Mouse (Mus musculus): Measurements from ENCODE around the gene P4ha3. TPM values are rescaled to one million over a fixed set of nuclear protein-coding genes. Genes with fewer than 3 reads are reported as not detected.

P4ha3 gene
- total RNA-seq (2014; rRNA removed) (not detected in 2 replicates), polyA plus RNA-seq (2012; rRNA removed) (0.10 TPM in 2 replicates)

DNA sequence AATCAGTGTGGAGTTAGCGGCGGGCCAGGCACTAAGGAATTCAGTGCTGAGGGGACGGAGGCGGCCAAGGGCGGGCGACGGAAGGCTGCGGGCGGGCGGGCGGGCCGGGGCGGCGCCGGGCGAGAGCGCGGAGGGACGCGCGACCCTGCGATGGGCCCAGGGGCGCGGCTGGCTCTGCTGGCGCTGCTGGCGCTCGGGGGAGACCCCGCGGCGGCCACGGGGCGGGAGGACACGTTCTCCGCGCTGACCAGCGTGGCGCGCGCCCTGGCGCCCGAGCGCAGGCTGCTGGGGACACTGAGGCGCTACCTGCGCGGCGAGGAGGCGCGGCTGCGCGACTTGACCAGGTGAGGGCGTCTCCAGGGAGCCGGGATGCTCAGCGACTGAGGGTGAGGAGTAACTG, at the start of gene P4ha3:
TSS of gene P4ha3 (plus strand) at position 138 of the 400 bp plus-strand sequence.
- no peaks in the 10 kb centered on the region for H3K4me1 ChIP-seq (ENCODE audit: control insufficient read depth, insufficient read depth, low read length)
- WGBS, result 4% methylated on average over 38 of the region's 53 CpGs
- H3K4me3 ChIP-seq (ENCODE audit: insufficient read depth, low read depth, low read length), result no peak within 1 kb of the TSS; the same call in 1 of the 2 replicates
- H3K27me3 ChIP-seq (ENCODE audit: control insufficient read depth, insufficient read depth, low read length), result peaks cover 10% of the 10 kb centered on the region
- H3K9ac ChIP-seq (ENCODE audit: low read depth, low read length), result no peak within 1 kb of the TSS; the same call in 1 of the 2 replicates
- H3K27ac ChIP-seq (replicated peaks; ENCODE audit: insufficient read depth, low read depth, low read length), result no peak within 1 kb of the TSS
- DNase-seq (ENCODE audit: extremely low read depth, low read depth, low spot score), result no peak
- H3K79me2 ChIP-seq (ENCODE audit: control insufficient read depth, insufficient read depth, low read length), result no peaks in the 10 kb centered on the region
- H3K36me3 ChIP-seq (ENCODE audit: control insufficient read depth, insufficient read depth, low read length), result no peaks in the 10 kb centered on the region
- TF ChIP-seq POLR2A (IDR thresholded peaks at IDR 0.05; ENCODE audit: extremely low read depth, insufficient read depth, low read length), result no peak
- TF ChIP-seq CTCF (IDR thresholded peaks at IDR 0.05; ENCODE audit: low read depth, low read length), result no peak

DNA sequence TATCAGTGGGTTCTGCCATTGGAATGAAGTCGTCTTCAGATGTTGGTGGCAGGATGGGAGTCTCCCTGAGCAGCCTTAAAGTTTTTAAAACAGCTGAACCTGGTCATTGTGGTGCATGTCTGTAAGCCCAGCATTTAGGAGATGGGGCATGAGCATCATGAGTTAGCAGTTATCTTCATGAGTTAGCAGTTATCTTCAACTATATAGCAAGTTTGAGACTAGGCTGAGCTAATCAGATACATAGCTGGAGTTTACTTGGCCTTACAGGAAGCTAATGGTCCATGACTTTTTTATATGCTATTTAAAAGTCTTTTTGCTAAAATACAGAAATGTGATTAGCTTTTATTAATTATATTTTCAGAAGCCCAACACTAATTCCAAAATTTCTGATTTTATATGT, 47.0 kb upstream of the P4ha3 start:
- 95% methylated on average over 1 of the region's 1 CpGs for WGBS
- no peak for DNase-seq (ENCODE audit: extremely low read depth, low read depth, low spot score)

DNA sequence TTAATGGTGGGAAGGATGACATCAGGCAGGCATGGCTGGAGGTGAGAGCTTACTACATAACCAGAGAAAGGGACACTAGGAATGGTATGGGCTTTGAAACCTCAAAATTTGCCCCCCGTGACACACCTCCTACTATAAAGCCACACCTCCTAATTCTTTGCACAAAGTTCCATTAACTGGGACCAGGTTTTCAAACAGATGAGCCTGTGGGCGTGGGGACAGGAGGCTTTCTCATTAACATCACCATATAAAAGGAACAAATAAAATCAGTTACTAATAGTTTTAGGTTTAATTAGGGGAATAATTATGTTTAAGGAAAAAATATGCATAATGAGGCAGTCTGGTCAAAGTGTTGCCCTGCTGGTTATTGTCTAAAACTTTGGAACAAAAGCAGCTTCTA, 44.7 kb upstream of the P4ha3 start:
- Histone ChIP-seq H3K27ac (replicated peaks; ENCODE audit: insufficient read depth, low read depth, low read length) (no peak overlapping the region), H3K79me2 (ENCODE audit: control insufficient read depth, insufficient read depth, low read length) (no peaks in the 10 kb centered on the region), H3K36me3 (ENCODE audit: control insufficient read depth, insufficient read depth, low read length) (no peaks in the 10 kb centered on the region), H3K4me3 (ENCODE audit: insufficient read depth, low read depth, low read length) (no peak overlapping the region), H3K27me3 (ENCODE audit: control insufficient read depth, insufficient read depth, low read length) (no peaks in the 10 kb centered on the region), H3K9ac (ENCODE audit: low read depth, low read length) (no peak overlapping the region), H3K4me1 (ENCODE audit: control insufficient read depth, insufficient read depth, low read length) (no peaks in the 10 kb centered on the region)
- DNase-seq (ENCODE audit: extremely low read depth, low read depth, low spot score), result no peak
- TF ChIP-seq CTCF (IDR thresholded peaks at IDR 0.05; ENCODE audit: low read depth, low read length) (no peak), POLR2A (IDR thresholded peaks at IDR 0.05; ENCODE audit: extremely low read depth, insufficient read depth, low read length) (no peak)
- 94% methylated on average over 2 of the region's 2 CpGs for WGBS

More for the DNA sequence above, 47.0 kb upstream of the P4ha3 start:
- Histone ChIP-seq H3K4me3 (ENCODE audit: insufficient read depth, low read depth, low read length) (no peak overlapping the region), H3K27me3 (ENCODE audit: control insufficient read depth, insufficient read depth, low read length) (no peaks in the 10 kb centered on the region), H3K36me3 (ENCODE audit: control insufficient read depth, insufficient read depth, low read length) (no peaks in the 10 kb centered on the region), H3K4me1 (ENCODE audit: control insufficient read depth, insufficient read depth, low read length) (no peaks in the 10 kb centered on the region), H3K27ac (replicated peaks; ENCODE audit: insufficient read depth, low read depth, low read length) (no peak overlapping the region), H3K79me2 (ENCODE audit: control insufficient read depth, insufficient read depth, low read length) (no peaks in the 10 kb centered on the region), H3K9ac (ENCODE audit: low read depth, low read length) (no peak overlapping the region)
- no peak for TF ChIP-seq POLR2A (IDR thresholded peaks at IDR 0.05; ENCODE audit: extremely low read depth, insufficient read depth, low read length)
- no peak for TF ChIP-seq CTCF (IDR thresholded peaks at IDR 0.05; ENCODE audit: low read depth, low read length)

DNA sequence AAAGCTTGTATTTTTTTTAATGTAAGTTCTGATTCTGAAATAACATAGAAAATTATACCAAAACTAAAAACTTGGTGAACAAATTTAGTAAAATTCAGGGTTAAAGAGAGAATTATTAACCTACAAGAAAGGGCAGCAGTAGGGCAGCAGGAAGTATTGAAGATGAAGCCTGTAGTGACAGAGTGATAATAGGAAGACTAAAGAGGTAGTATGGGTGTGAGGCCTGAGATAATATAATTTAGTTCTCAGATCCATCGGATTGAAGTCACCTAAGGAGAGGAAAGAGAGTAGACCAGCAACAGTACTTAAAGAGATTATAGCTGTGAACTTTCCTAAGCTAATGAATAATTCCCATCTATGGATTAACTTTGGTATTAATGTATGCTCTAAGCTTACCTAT, 42.3 kb upstream of the P4ha3 start:
- no peak overlapping the region for H3K4me3 ChIP-seq (ENCODE audit: insufficient read depth, low read depth, low read length)
- no peaks in the 10 kb centered on the region for H3K4me1 ChIP-seq (ENCODE audit: control insufficient read depth, insufficient read depth, low read length)
- no peaks in the 10 kb centered on the region for H3K27me3 ChIP-seq (ENCODE audit: control insufficient read depth, insufficient read depth, low read length)
- H3K27ac ChIP-seq (replicated peaks; ENCODE audit: insufficient read depth, low read depth, low read length), result no peak overlapping the region
- no peak for DNase-seq (ENCODE audit: extremely low read depth, low read depth, low spot score)
- H3K36me3 ChIP-seq (ENCODE audit: control insufficient read depth, insufficient read depth, low read length), result no peaks in the 10 kb centered on the region
- no peak for TF ChIP-seq POLR2A (IDR thresholded peaks at IDR 0.05; ENCODE audit: extremely low read depth, insufficient read depth, low read length)
- H3K79me2 ChIP-seq (ENCODE audit: control insufficient read depth, insufficient read depth, low read length), result no peaks in the 10 kb centered on the region
- H3K9ac ChIP-seq (ENCODE audit: low read depth, low read length), result no peak overlapping the region
- 69% methylated on average over 1 of the region's 1 CpGs for WGBS

DNA sequence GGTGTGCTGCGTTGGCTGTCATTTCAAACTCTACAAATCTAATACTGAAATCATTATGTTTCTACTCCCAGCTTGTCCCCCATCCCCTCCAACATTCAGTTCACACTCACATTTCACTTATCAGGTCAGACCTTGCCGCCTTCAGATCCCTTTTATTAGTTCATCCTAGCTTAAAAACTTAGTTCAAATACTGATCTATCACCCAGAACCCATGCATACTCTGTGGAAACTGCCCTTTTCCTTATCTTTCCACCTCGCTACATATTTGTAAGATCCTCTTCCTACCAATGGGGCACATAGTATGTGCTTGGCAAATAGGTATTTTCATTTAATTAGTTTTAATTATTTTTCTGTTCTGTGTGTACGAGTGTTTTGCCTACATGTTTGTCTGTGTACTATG, 41.1 kb upstream of the P4ha3 start:
- no peaks in the 10 kb centered on the region for H3K27me3 ChIP-seq (ENCODE audit: control insufficient read depth, insufficient read depth, low read length)
- DNase-seq (ENCODE audit: extremely low read depth, low read depth, low spot score), result no peak
- no peak overlapping the region for H3K27ac ChIP-seq (replicated peaks; ENCODE audit: insufficient read depth, low read depth, low read length)
- TF ChIP-seq CTCF (IDR thresholded peaks at IDR 0.05; ENCODE audit: low read depth, low read length) (no peak), POLR2A (IDR thresholded peaks at IDR 0.05; ENCODE audit: extremely low read depth, insufficient read depth, low read length) (no peak)
- H3K4me3 ChIP-seq (ENCODE audit: insufficient read depth, low read depth, low read length), result no peak overlapping the region
- H3K4me1 ChIP-seq (ENCODE audit: control insufficient read depth, insufficient read depth, low read length), result no peaks in the 10 kb centered on the region
- no peaks in the 10 kb centered on the region for H3K36me3 ChIP-seq (ENCODE audit: control insufficient read depth, insufficient read depth, low read length)
- 96% methylated on average over 4 of the region's 4 CpGs for WGBS
- no peak overlapping the region for H3K9ac ChIP-seq (ENCODE audit: low read depth, low read length)
- no peaks in the 10 kb centered on the region for H3K79me2 ChIP-seq (ENCODE audit: control insufficient read depth, insufficient read depth, low read length)

DNA sequence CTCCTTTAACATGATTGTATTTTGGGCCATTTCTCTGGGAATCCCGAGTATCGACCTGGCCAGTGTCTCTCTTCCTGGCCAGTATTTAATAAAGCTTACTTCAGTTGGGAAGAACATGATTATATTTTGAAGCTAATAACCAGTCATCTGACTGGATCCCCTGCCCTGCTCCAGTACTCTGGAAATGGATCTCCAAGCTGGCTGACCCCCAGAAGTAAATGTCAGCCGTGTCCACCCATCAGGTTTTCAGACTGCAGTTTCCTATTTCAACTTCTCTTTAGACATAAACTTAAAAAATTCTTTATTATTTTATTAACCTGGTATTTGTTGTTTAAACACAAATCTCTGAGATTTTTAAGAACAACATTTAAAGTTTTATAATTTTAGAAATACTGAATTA, 40.1 kb upstream of the P4ha3 start:
- H3K27me3 ChIP-seq (ENCODE audit: control insufficient read depth, insufficient read depth, low read length), result no peaks in the 10 kb centered on the region
- DNase-seq (ENCODE audit: extremely low read depth, low read depth, low spot score), result no peak
- H3K9ac ChIP-seq (ENCODE audit: low read depth, low read length), result no peak overlapping the region
- WGBS, result 93% methylated on average over 3 of the region's 3 CpGs
- no peaks in the 10 kb centered on the region for H3K79me2 ChIP-seq (ENCODE audit: control insufficient read depth, insufficient read depth, low read length)
- H3K27ac ChIP-seq (replicated peaks; ENCODE audit: insufficient read depth, low read depth, low read length), result no peak overlapping the region
- no peak overlapping the region for H3K4me3 ChIP-seq (ENCODE audit: insufficient read depth, low read depth, low read length)
- no peaks in the 10 kb centered on the region; the same call in 1 of the 2 replicates for H3K36me3 ChIP-seq (ENCODE audit: control insufficient read depth, insufficient read depth, low read length)
- no peaks in the 10 kb centered on the region for H3K4me1 ChIP-seq (ENCODE audit: control insufficient read depth, insufficient read depth, low read length)
- no peak for TF ChIP-seq POLR2A (IDR thresholded peaks at IDR 0.05; ENCODE audit: extremely low read depth, insufficient read depth, low read length)
- no peak for TF ChIP-seq CTCF (IDR thresholded peaks at IDR 0.05; ENCODE audit: low read depth, low read length)
